Mouse (Mus musculus): ENCODE results near the gene Tpst2.

GRCm38 (mm10) chr5:112294696-112295095 lies 18.2 kb downstream of the Tpst2 start:
- no peak for TF ChIP-seq CTCF (IDR thresholded peaks at IDR 0.05; ENCODE audit: low read depth)
- TF ChIP-seq EP300 (IDR thresholded peaks at IDR 0.05; ENCODE audit: low read depth): no peak

Data from liver, postnatal 0 days (tissue).